Mouse (Mus musculus): ENCODE results near the gene Snx9. TPM values are rescaled to one million over a fixed set of nuclear protein-coding genes. Genes with fewer than 3 reads are reported as not detected.

Snx9 gene
- polyA plus RNA-seq, 1 experiment = 17.8 TPM

DNA sequence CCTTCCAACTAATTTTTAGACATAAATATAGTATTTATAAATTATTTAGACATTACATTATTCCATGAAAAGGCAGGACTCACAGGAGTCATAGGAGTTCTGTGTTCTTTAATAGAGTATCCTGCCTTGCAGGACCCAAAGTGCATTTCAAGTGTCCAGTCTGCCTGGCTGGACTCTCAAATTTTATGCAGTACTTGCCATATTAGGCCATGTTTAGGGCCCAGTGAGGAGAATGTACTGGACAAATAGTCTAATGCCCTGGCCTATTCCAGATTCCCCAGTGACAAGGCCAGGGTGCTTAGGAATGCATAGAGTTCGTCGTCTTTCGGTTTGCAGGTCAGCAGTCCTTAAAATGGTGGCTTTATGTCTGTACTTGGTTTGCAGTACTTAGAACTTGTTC is 8.9 kb downstream of the Snx9 start:
- Histone ChIP-seq H3K27me3 (ENCODE audit: control insufficient read depth, insufficient read depth, low read length) (no peaks in the 10 kb centered on the region), H3K27ac (ENCODE audit: insufficient read depth, low read length) (no peak overlapping the region), H3K4me1 (ENCODE audit: control insufficient read depth, insufficient read depth, low read length) (peaks cover 3% of the 10 kb centered on the region), H3K4me3 (replicated peaks; ENCODE audit: insufficient read depth, low read depth, low read length) (no peak overlapping the region)
- TF ChIP-seq CTCF (IDR thresholded peaks at IDR 0.05; ENCODE audit: borderline replicate concordance, insufficient read depth, low read depth, low read length) (no peak), POLR2A (IDR thresholded peaks at IDR 0.05; ENCODE audit: borderline replicate concordance, insufficient read depth, low read length) (no peak)
- DNase-seq = no peak
- WGBS = 93% methylated on average over 3 of the region's 3 CpGs

GRCm38 (mm10) chr17:5850476-5850875 is 9.3 kb downstream of the Snx9 start:
- no peak overlapping the region for H3K27ac ChIP-seq (ENCODE audit: insufficient read depth, low read length)
- peak in 1 of 2 experiments; percentile 33 for DNase-seq
- H3K4me1 ChIP-seq (ENCODE audit: control insufficient read depth, insufficient read depth, low read length) = peaks cover 3% of the 10 kb centered on the region
- TF ChIP-seq CTCF (IDR thresholded peaks at IDR 0.05; ENCODE audit: borderline replicate concordance, insufficient read depth, low read depth, low read length) (no peak), POLR2A (IDR thresholded peaks at IDR 0.05; ENCODE audit: borderline replicate concordance, insufficient read depth, low read length) (no peak)
- H3K27me3 ChIP-seq (ENCODE audit: control insufficient read depth, insufficient read depth, low read length) = no peaks in the 10 kb centered on the region
- H3K4me3 ChIP-seq (replicated peaks; ENCODE audit: insufficient read depth, low read depth, low read length) = no peak overlapping the region
- 73% methylated on average over 3 of the region's 3 CpGs for WGBS

DNA sequence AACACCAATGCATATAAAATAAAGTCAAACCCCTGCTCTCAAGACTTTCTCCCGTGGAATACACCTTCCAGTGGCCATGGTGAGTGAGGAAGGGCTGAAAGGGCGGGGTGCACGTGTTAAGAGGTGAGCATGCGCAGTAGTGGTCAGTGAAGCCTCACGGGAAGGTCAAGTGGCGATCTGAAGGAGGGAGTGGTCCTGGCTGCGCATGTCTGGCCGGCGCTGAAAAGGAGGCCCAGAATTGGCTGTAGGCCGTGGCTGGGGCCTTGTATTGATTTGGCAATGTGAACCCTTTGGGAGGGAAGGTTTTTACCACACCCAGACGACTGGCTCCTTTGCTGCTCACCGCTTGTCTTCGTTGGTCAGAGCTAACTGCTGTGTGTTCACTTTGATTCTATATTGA is 12.8 kb downstream of the Snx9 start:
- peaks cover 4% of the 10 kb centered on the region for H3K4me1 ChIP-seq (ENCODE audit: control insufficient read depth, insufficient read depth, low read length)
- no peak overlapping the region for H3K4me3 ChIP-seq (replicated peaks; ENCODE audit: insufficient read depth, low read depth, low read length)
- TF ChIP-seq CTCF (IDR thresholded peaks at IDR 0.05; ENCODE audit: borderline replicate concordance, insufficient read depth, low read depth, low read length) (no peak), POLR2A (IDR thresholded peaks at IDR 0.05; ENCODE audit: borderline replicate concordance, insufficient read depth, low read length) (no peak)
- no peaks in the 10 kb centered on the region for H3K27me3 ChIP-seq (ENCODE audit: control insufficient read depth, insufficient read depth, low read length)
- no peak overlapping the region for H3K27ac ChIP-seq (ENCODE audit: insufficient read depth, low read length)
- no peak for DNase-seq
- 96% methylated on average over 13 of the region's 13 CpGs for WGBS

GRCm38 (mm10) chr17:5855560-5855959 is 14.4 kb downstream of the Snx9 start:
- H3K27me3 ChIP-seq (ENCODE audit: control insufficient read depth, insufficient read depth, low read length) = no peaks in the 10 kb centered on the region
- 0 out of 2 replicates have a peak, but pooled peaks cover 4% of the 10 kb centered on the region for H3K4me1 ChIP-seq (ENCODE audit: control insufficient read depth, insufficient read depth, low read length)

DNA sequence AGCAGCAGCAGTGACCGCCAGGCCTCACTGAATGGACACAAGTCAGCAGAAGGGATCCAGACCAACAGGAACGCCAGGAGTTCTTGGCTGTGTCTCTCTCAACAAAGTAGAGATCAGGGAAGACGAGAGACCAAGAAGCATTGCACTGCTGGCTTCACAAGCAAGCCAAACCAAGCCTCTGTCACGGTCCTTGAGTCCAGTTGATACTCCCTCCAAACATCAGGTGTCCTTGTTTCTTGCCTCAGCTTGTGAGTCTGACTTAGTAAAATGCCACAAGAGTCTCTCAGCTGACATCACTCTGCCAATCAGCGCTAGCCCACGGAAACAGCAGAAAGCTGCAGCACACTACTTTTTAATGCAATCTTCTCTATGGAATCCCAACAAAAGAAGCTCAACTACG is 15.3 kb downstream of the Snx9 start:
- H3K4me1 ChIP-seq (ENCODE audit: control insufficient read depth, insufficient read depth, low read length) = 0 out of 2 replicates have a peak, but pooled peaks cover 4% of the 10 kb centered on the region
- WGBS = 90% methylated on average over 7 of the region's 7 CpGs
- TF ChIP-seq POLR2A (IDR thresholded peaks at IDR 0.05; ENCODE audit: borderline replicate concordance, insufficient read depth, low read length) (no peak), CTCF (IDR thresholded peaks at IDR 0.05; ENCODE audit: borderline replicate concordance, insufficient read depth, low read depth, low read length) (no peak)

More at GRCm38 (mm10) chr17:5855560-5855959, 14.4 kb downstream of the Snx9 start:
- no peak for DNase-seq
- no peak overlapping the region for H3K4me3 ChIP-seq (replicated peaks; ENCODE audit: insufficient read depth, low read depth, low read length)
- no peak for TF ChIP-seq POLR2A (IDR thresholded peaks at IDR 0.05; ENCODE audit: borderline replicate concordance, insufficient read depth, low read length)
- no peak for TF ChIP-seq CTCF (IDR thresholded peaks at IDR 0.05; ENCODE audit: borderline replicate concordance, insufficient read depth, low read depth, low read length)
- H3K27ac ChIP-seq (ENCODE audit: insufficient read depth, low read length) = no peak overlapping the region

DNA sequence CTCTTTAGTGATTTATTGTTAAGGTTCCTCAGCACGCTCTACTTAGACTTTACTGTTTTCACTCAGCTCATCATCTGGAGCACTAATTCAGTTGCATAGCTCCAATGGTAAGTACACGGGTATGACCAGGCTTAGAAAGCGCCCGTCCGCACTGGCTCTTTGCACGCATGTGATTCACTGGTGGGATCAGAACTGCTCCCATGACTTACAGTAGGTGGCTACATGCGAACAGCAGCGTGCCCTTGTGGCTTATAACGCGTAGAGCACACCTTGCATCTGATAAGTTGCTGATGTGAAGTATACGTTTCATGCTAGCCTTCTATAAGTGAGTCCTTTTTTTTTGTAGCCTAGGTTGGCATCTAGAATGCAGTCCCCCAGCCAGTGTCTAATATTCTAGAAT is 16.1 kb downstream of the Snx9 start:
- Histone ChIP-seq H3K4me3 (replicated peaks; ENCODE audit: insufficient read depth, low read depth, low read length) (no peak overlapping the region), H3K4me1 (ENCODE audit: control insufficient read depth, insufficient read depth, low read length) (0 out of 2 replicates have a peak, but pooled peaks cover 4% of the 10 kb centered on the region), H3K27me3 (ENCODE audit: control insufficient read depth, insufficient read depth, low read length) (no peaks in the 10 kb centered on the region), H3K27ac (ENCODE audit: insufficient read depth, low read length) (no peak overlapping the region)
- over 99% methylated on average over 11 of the region's 11 CpGs for WGBS
- TF ChIP-seq POLR2A (IDR thresholded peaks at IDR 0.05; ENCODE audit: borderline replicate concordance, insufficient read depth, low read length) (no peak), CTCF (IDR thresholded peaks at IDR 0.05; ENCODE audit: borderline replicate concordance, insufficient read depth, low read depth, low read length) (no peak)
- no peak for DNase-seq

More for the DNA sequence above, 15.3 kb downstream of the Snx9 start:
- no peaks in the 10 kb centered on the region for H3K27me3 ChIP-seq (ENCODE audit: control insufficient read depth, insufficient read depth, low read length)
- H3K27ac ChIP-seq (ENCODE audit: insufficient read depth, low read length) = no peak overlapping the region
- H3K4me3 ChIP-seq (replicated peaks; ENCODE audit: insufficient read depth, low read depth, low read length) = no peak overlapping the region
- no peak for DNase-seq

DNA sequence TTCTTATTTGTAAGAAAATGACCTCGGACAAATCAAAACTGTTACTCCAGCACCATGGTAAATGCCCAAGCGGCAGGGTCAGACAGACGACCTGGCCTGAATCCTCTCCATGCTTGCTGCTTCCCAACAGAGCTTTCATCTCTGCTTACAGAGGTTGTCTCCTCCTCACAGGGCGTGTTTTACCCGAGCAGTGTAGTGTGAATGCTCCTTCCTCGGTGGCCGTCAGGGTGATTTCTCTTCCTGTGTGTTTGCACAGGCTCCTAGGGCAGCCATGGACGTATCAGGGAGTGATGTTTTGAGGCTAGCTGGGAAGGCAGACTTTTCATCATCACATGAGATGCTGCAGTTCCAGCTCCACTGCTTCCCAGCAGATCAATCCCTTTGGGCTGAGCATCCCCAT is 17.1 kb downstream of the Snx9 start:
- Histone ChIP-seq H3K4me1 (ENCODE audit: control insufficient read depth, insufficient read depth, low read length) (0 out of 2 replicates have a peak, but pooled peaks cover 4% of the 10 kb centered on the region), H3K27me3 (ENCODE audit: control insufficient read depth, insufficient read depth, low read length) (no peaks in the 10 kb centered on the region), H3K27ac (ENCODE audit: insufficient read depth, low read length) (no peak overlapping the region), H3K4me3 (replicated peaks; ENCODE audit: insufficient read depth, low read depth, low read length) (no peak overlapping the region)
- 70% methylated on average over 8 of the region's 8 CpGs for WGBS
- TF ChIP-seq CTCF (IDR thresholded peaks at IDR 0.05; ENCODE audit: borderline replicate concordance, insufficient read depth, low read depth, low read length) (no peak), POLR2A (IDR thresholded peaks at IDR 0.05; ENCODE audit: borderline replicate concordance, insufficient read depth, low read length) (no peak)
- no peak for DNase-seq

DNA sequence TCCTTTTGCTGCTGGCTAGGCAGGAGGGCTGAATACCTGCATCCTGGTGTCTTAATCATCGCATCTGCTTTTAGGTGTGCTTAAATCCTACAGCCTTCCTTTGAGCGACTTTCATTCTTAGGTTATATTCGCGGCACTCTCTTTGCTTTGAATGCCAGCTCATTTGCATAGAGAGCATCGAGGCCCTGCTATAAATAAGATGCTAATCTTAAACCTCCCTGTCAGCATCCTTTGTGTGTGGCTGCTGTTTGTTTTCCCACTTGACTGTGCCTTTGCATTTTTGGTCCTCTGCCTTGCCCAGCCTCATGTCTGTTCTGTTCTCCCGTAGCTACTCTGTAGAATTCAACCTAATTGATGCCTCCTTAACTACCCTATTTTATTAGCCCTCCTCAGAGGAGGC is 21.2 kb downstream of the Snx9 start:
- DNase-seq = no peak
- Histone ChIP-seq H3K27ac (ENCODE audit: insufficient read depth, low read length) (no peak overlapping the region), H3K27me3 (ENCODE audit: control insufficient read depth, insufficient read depth, low read length) (no peaks in the 10 kb centered on the region), H3K4me1 (ENCODE audit: control insufficient read depth, insufficient read depth, low read length) (0 out of 2 replicates have a peak, but pooled peaks cover 4% of the 10 kb centered on the region), H3K4me3 (replicated peaks; ENCODE audit: insufficient read depth, low read depth, low read length) (no peak overlapping the region)
- WGBS = 38% methylated on average over 6 of the region's 6 CpGs
- no peak for TF ChIP-seq POLR2A (IDR thresholded peaks at IDR 0.05; ENCODE audit: borderline replicate concordance, insufficient read depth, low read length)
- no peak for TF ChIP-seq CTCF (IDR thresholded peaks at IDR 0.05; ENCODE audit: borderline replicate concordance, insufficient read depth, low read depth, low read length)
